Mouse (Mus musculus) ES-Bruce4 (cell line): Measurements from ENCODE around the gene Tradd. TPM values are rescaled to one million over a fixed set of nuclear protein-coding genes. Genes with fewer than 3 reads are reported as not detected.

ENCODE experiments used
- H3K27ac ChIP-seq: 2 replicates; pipeline ENCODE4 v1.5.1; 2012; ENCODE audit warnings: low read length, inconsistent platforms; ENCODE audit not compliant: insufficient read depth
- H3K27me3 ChIP-seq: 2 replicates; pipeline ENCODE4 v1.6.1; 2012; ENCODE audit warnings: mild to moderate bottlenecking, low read length, inconsistent platforms; ENCODE audit not compliant: control insufficient read depth, poor library complexity, insufficient read depth, severe bottlenecking
- H3K36me3 ChIP-seq: 2 replicates; pipeline ENCODE4 v1.6.1; 2012; ENCODE audit warnings: inconsistent platforms, mild to moderate bottlenecking, low read length, moderate library complexity; ENCODE audit not compliant: control insufficient read depth, poor library complexity, insufficient read depth, severe bottlenecking
- H3K4me1 ChIP-seq: one replicate; pipeline ENCODE4 v1.8.1; 2011; ENCODE audit warnings: low read length; ENCODE audit not compliant: control insufficient read depth, insufficient read depth
- H3K4me3 ChIP-seq: 2 replicates; pipeline ENCODE4 v1.5.1; 2011; ENCODE audit warnings: low read depth, mild to moderate bottlenecking, low read length
- H3K9ac ChIP-seq: 2 replicates; pipeline ENCODE4 v1.6.1; 2012; ENCODE audit warnings: low read depth, mild to moderate bottlenecking, inconsistent platforms; ENCODE audit not compliant: poor library complexity, severe bottlenecking
- H3K9me3 ChIP-seq: replicated peaks from 2 replicates; pipeline ENCODE4 v1.6.1; 2012; ENCODE audit warnings: mild to moderate bottlenecking, low read length, inconsistent platforms; ENCODE audit not compliant: control insufficient read depth, poor library complexity, insufficient read depth, severe bottlenecking
- CTCF ChIP-seq: IDR thresholded peaks from one replicate; pipeline ENCODE4 v1.8.1; 2011; ENCODE audit warnings: low read depth, low read length
- EP300 ChIP-seq: IDR thresholded peaks from 2 replicates; pipeline ENCODE4 v1.6.1; 2011; ENCODE audit warnings: low read depth, low read length; ENCODE audit not compliant: insufficient read depth
- POLR2A ChIP-seq: IDR thresholded peaks from one replicate; pipeline ENCODE4 v1.8.1; 2011; ENCODE audit warnings: low read length; ENCODE audit not compliant: insufficient read depth
- polyA plus RNA-seq: library from polyadenylated mRNA; stranded (reverse); fragments of >200 nt; gene quantifications from 2 replicates; pipeline ENCODE4 v1.2.4, GENCODE M21; 2011; ENCODE audit warnings: low read depth; ENCODE audit not compliant: missing spikeins, insufficient read depth, insufficient read length

Tradd gene
- polyA plus RNA-seq, result 4.7 and 5.6 TPM in 2 replicates

DNA sequence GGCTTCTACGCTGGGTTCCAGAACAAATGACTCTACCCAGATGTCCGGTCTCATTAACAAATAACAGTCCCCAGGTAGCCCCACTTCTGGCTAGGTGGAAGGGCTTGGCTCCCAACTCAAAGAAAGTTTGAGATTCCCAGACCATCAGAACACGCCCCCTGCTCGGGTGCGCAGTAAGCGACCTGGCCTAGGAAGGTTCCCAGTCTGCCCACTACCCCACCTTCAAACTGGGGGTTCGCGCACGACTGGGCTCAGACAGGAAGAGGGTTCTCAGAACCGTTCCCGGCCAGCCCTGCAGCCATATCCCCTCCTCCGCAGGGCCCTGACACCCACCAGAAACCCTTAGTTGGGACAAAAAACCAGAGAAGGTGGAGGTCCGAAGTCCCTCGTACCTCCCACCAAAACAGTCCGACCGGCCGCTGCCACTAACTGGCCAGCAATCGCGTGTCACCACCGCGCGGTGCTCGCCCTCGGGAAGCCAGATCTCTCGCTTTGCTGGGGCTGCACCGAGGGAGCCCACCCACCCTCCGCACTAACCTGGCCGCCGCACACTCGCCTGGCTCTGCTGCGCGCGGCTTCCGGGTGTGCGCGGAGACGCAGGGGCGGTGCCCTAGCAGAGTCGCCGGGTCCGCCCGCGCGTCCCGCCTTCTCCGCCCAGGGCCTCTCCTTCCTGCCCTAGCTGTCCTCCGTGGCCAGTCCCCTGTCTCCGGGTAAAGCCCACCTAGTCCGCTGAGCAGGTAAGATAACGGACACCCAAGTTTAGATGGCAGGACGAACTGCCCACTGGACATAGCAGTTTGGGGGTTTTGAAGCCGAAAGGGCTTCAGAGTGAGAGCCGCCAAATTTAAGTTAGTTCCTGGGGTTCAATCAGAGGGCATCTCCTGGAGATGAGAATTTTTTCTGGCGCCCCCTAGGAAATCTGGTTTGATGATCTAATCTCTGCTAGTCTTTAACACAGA, at the start of gene Tradd, which contains the start of gene Fbxl8:
Gene Tradd, minus strand, starts transcription at position 586 of the 959 bp plus-strand sequence.
Gene Fbxl8, plus strand, starts transcription at position 625 of the 959 bp plus-strand sequence.
- TF ChIP-seq CTCF (no peak), EP300 (no peak), POLR2A (no peak)
- H3K27ac ChIP-seq, result no peak within 1 kb of the TSS
- H3K9ac ChIP-seq, result peak within 1 kb of the TSS; percentile 64

DNA sequence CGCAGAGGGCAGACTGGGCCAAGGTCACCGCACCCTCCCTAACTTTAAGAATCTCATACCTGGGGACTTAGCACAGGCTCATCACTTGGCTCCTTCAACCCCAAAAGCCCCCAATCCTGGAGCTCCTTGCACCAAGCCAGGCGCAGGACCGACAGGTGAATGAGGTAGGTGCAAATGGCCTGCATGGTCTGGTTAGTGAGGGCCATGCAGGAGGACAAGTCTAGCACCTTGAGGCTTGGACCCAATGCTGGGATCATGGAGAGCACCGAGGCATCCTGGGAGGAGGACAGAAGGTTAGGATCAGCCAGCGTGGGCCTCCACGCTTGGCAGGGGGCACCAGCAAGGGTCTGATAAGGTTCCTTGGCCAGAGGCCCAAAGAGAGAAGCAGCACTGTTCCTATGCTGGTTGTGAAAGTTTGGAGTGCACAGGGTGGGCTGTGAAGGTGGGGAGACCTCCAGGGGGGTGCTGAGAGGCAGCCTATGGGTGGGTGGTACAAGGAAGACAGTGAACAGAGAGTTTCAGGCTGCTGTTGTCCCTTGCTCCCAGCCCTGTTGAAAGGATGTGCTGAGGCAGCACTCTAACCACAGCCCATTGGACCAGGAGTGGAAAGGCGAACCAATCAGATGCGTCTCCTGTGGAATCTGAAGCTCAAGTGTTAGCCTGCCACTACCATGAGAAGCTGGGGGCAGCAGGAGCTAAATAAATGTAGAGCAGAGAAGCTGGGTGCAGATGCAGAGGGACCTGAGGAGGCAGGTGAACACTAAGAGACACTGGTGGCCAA, 49.4 kb upstream of the Tradd start:
- Histone ChIP-seq H3K9ac (no peak overlapping the region), H3K27me3 (no peaks in the 10 kb centered on the region), H3K9me3 (no peaks in the 10 kb centered on the region), H3K36me3 (no peaks in the 10 kb centered on the region), H3K27ac (no peak overlapping the region), H3K4me1 (no peaks in the 10 kb centered on the region), H3K4me3 (no peak overlapping the region)
- TF ChIP-seq POLR2A (no peak), CTCF (no peak), EP300 (no peak)

More for the DNA sequence above, at the start of gene Tradd, which contains the start of gene Fbxl8:
- Histone ChIP-seq H3K4me3 (peak within 1 kb of the TSS; percentile 80), H3K4me1 (no peaks in the 10 kb centered on the region), H3K36me3 (no peaks in the 10 kb centered on the region), H3K9me3 (no peaks in the 10 kb centered on the region), H3K27me3 (0 out of 2 replicates have a peak, but pooled peaks cover 2% of the 10 kb centered on the region)

DNA sequence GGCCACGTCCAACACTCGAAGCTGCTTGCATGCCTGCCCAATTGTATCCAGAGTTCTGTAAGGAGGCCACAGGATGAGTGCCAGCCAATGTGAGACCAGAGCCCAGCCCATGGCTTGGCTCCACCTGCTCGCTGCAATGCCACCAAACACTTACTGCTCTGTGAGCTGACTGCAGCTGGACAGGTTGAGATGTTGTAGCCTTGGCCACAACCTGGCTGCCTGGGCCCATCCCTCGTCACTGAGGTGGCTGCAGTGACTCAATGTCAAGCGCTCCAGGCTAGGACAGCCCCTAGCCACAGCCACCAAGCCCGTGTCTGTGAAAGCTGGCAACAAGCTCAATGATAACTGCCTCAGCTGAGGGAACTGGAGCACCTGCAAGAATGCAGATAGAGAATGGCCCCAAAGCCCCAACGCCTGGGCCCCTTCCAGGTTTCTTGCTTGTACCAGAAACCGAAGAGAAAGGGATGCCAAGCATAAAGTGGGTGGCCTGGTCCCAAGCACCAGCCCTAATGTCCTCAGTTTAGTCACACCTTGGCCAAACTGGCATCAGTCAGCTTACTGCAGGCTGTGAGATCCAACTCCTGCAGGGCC, 48.6 kb upstream of the Tradd start:
- H3K9ac ChIP-seq, result no peak overlapping the region
- H3K9me3 ChIP-seq, result no peaks in the 10 kb centered on the region
- TF ChIP-seq POLR2A (no peak), CTCF (no peak), EP300 (no peak)
- 0 out of 2 replicates have a peak, but pooled peaks cover 1% of the 10 kb centered on the region for H3K36me3 ChIP-seq
- no peaks in the 10 kb centered on the region for H3K4me1 ChIP-seq
- no peaks in the 10 kb centered on the region for H3K27me3 ChIP-seq
- H3K27ac ChIP-seq, result no peak overlapping the region
- H3K4me3 ChIP-seq, result no peak overlapping the region

DNA sequence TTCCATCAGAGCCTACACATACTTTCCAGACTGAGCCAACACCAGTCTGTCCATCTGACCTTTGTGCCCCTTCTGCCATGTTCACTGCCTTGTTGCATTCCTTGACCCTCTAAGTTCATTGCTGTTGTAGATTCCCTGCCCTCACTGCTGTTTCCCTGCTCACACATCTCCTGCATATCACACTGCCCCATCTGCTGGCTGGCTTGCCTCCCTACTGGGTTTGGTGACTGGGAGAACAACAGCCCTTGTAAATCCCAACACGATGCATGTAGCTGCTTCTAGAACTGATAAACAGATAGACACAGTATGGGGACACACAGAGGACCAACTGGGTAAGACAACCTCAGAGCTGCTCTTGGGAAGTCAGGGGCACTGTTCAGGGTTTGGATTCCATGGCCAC, 47.3 kb upstream of the Tradd start:
- Histone ChIP-seq H3K27ac (no peak overlapping the region), H3K27me3 (no peaks in the 10 kb centered on the region), H3K9ac (no peak overlapping the region), H3K36me3 (0 out of 2 replicates have a peak, but pooled peaks cover 6% of the 10 kb centered on the region), H3K9me3 (no peaks in the 10 kb centered on the region), H3K4me3 (no peak overlapping the region), H3K4me1 (no peaks in the 10 kb centered on the region)
- TF ChIP-seq CTCF (no peak), EP300 (no peak), POLR2A (no peak)

DNA sequence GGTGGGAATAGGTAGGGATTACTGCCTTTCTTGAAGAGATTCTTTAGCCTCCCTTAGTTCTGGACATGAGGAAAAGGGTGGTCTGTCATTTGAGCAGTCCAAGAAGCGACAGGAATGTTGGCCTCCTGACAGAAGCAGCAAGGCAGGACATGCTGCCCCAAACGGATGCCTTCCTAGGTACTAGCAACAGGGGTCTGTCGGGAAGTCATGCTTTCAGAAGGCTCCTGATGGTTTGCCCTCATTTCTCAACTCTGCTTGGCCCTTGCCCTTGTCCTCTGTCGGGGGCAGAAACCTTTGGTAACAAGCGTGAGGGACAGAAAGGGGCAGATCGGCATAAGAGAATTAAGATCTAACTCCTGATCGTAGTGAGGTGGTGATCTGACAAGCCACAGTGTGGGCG, 45.7 kb upstream of the Tradd start:
- Histone ChIP-seq H3K27me3 (no peaks in the 10 kb centered on the region), H3K4me1 (no peaks in the 10 kb centered on the region), H3K27ac (no peak overlapping the region), H3K4me3 (no peak overlapping the region), H3K36me3 (0 out of 2 replicates have a peak, but pooled peaks cover 6% of the 10 kb centered on the region), H3K9ac (no peak overlapping the region), H3K9me3 (no peaks in the 10 kb centered on the region)
- no peak for TF ChIP-seq POLR2A
- TF ChIP-seq EP300, result no peak
- TF ChIP-seq CTCF, result no peak
